Mouse (Mus musculus): ENCODE measurements around the gene Il16. TPM values are rescaled to one million over a fixed set of nuclear protein-coding genes. Genes with fewer than 3 reads are reported as not detected.

Il16 gene
- polyA plus RNA-seq, 1 experiment from 2014 or later = 9.8 TPM

DNA sequence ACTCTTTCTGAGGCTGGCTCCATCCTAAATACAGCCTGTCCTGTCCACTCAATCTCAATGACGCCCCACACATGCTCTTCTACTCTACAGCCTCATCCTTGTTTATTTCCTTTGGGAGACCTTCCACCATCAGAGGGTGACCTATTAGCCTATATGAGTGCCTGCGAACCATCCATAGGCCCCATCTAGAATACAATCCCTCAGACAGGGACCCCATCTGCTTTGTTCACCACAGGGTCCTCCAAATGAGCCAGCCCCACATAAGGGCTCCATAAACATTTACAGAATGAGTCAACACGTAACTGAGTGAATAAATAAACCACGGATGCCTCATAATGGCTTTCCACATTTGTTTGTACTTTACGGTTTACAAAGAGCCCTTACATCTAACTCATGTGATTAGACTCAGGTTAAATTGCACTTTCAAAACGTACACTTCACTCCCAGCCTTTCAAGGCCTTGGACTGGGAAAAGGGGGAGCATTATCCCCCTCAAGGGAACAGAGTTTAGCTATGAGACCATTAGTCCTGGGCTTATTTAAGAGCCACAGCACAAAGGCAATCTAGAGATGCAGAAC is 7.5 kb downstream of the Il16 start:
- Histone ChIP-seq H3K4me2 (ENCODE audit: low read depth, low read length) (no peak overlapping the region), H3K27me3 (ENCODE audit: insufficient read depth, low read length) (no peaks in the 10 kb centered on the region), H3K36me3 (replicated peaks; ENCODE audit: insufficient read depth, low read length) (no peaks in the 10 kb centered on the region), H3K9ac (replicated peaks) (no peak overlapping the region), H3K9me3 (ENCODE audit: low read length) (no peaks in the 10 kb centered on the region), H3K27ac (ENCODE audit: low read depth) (no peak overlapping the region), H3K4me1 (ENCODE audit: insufficient read depth) (no peaks in the 10 kb centered on the region), H3K4me3 (ENCODE audit: low read depth, low read length) (no peak overlapping the region)
- TF ChIP-seq EP300 (IDR thresholded peaks at IDR 0.05; ENCODE audit: low read depth) (no peak), CTCF (IDR thresholded peaks at IDR 0.05; ENCODE audit: low read depth) (no peak)
- ATAC-seq (no peak), DNase-seq (peak; percentile 2)
- WGBS (ENCODE audit: insufficient replicate concordance) = 54% methylated on average over 6 of the region's 6 CpGs

DNA sequence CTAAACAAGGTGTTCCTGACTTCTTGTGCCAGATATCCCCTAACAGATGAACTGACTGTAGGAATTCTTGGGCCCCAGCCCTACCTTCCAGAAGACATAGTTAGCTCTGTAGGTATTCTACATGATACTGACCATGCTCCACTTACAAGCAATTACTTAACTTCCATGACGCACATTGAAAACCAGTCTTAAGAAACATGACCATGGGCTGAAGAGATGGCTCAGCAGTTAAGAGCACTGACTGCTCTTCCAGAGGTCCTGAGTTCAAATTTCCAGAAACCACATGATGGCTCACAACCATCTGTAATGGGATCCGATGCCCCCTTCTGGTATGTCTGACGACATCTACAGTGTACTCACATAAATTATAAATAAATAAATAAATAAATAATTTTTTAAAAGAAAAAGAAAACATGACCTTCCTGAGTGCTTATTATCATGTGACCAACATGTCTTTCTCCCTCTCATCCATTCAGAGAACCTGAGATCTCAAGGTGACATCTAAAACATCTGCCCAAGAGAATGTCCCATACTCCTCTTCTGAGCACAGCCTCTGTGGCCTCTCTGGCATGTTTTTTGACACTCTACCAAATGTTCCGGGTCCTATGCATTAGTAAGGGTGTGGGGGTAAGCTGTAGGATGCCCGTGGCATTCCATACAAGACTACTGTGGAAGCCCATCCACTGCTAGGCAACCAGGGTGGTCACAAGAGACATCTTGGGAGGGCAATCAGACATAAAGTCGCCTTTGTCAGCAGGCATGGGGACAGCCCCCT is 9.0 kb downstream of the Il16 start:
- DNase-seq (peak; percentile 3), ATAC-seq (no peak)
- WGBS (ENCODE audit: insufficient replicate concordance) = 72% methylated on average over 6 of the region's 6 CpGs
- Histone ChIP-seq H3K27ac (ENCODE audit: low read depth) (no peak overlapping the region), H3K9me3 (ENCODE audit: low read length) (no peaks in the 10 kb centered on the region), H3K36me3 (replicated peaks; ENCODE audit: insufficient read depth, low read length) (no peaks in the 10 kb centered on the region), H3K4me2 (ENCODE audit: low read depth, low read length) (no peak overlapping the region), H3K4me1 (ENCODE audit: insufficient read depth) (no peaks in the 10 kb centered on the region), H3K4me3 (ENCODE audit: low read depth, low read length) (no peak overlapping the region), H3K27me3 (ENCODE audit: insufficient read depth, low read length) (no peaks in the 10 kb centered on the region), H3K9ac (replicated peaks) (no peak overlapping the region)
- TF ChIP-seq CTCF (IDR thresholded peaks at IDR 0.05; ENCODE audit: low read depth) = no peak

DNA sequence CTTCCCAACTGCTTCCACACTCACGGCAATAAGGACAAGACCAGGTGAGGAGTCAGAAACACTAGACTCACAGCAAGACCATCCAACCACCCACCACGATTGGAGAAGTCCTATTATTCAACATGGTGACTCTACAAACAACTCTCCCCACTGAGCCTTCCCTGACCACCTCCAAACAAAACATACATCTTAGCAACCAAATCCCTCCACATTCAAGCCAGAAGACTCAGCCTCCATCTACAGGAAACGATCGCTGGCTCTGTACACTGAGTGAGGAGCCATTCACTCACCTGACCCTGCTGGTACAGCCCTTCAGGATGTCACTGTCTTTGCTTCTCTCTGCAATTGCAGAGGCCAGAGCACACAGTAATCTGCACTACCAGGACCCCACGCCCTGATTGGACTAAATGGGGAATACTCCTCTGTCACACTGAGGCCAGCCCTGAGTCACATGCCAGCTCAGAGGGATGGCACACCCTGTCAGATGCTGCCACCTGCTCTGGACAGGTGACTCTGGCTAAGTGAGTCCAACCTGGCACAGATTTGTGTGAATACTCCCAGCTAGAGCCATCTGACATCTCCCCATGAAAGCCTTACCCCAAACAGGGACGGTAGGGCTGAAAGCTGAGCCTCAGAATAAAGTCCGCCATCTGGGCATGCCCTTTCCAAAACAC is 10.3 kb downstream of the Il16 start:
- no peak for TF ChIP-seq CTCF (IDR thresholded peaks at IDR 0.05; ENCODE audit: low read depth)
- H3K27me3 ChIP-seq (ENCODE audit: insufficient read depth, low read length) = no peaks in the 10 kb centered on the region
- H3K4me1 ChIP-seq (ENCODE audit: insufficient read depth) = no peaks in the 10 kb centered on the region
- ATAC-seq (no peak), DNase-seq (no peak)
- WGBS (ENCODE audit: insufficient replicate concordance) = 76% methylated on average over 7 of the region's 7 CpGs
- no peaks in the 10 kb centered on the region for H3K36me3 ChIP-seq (replicated peaks; ENCODE audit: insufficient read depth, low read length)
- H3K9me3 ChIP-seq (ENCODE audit: low read length) = no peaks in the 10 kb centered on the region
- H3K9ac ChIP-seq (replicated peaks) = no peak overlapping the region
- H3K4me2 ChIP-seq (ENCODE audit: low read depth, low read length) = no peak overlapping the region
- no peak overlapping the region for H3K4me3 ChIP-seq (ENCODE audit: low read depth, low read length)
- H3K27ac ChIP-seq (ENCODE audit: low read depth) = no peak overlapping the region

DNA sequence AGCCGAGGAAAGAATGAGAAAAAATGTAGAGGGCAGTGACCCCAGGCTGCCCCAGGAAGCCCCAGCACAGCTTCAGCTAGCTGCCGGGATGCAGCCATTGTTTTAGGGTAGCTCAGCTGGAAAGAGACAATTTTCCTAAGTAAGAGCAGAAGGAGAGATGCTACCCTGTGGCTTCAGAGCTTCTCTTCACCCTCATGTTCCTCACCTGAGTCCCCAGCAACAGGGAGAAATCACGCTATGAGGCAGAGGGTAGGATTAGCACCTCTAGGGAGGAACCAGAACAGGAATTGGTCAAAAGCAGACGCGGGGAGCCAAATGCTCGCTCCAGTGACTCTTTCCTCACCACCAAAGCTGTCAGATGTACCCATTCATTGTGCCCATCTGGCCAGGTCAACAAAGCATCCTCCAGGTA is 10.8 kb downstream of the Il16 start:
- H3K36me3 ChIP-seq (replicated peaks; ENCODE audit: insufficient read depth, low read length) = no peaks in the 10 kb centered on the region
- H3K27ac ChIP-seq (ENCODE audit: low read depth) = no peak overlapping the region
- no peaks in the 10 kb centered on the region for H3K4me1 ChIP-seq (ENCODE audit: insufficient read depth)
- H3K9me3 ChIP-seq (ENCODE audit: low read length) = no peaks in the 10 kb centered on the region
- DNase-seq = no peak
- no peak overlapping the region for H3K4me3 ChIP-seq (ENCODE audit: low read depth, low read length)
- no peak overlapping the region for H3K9ac ChIP-seq (replicated peaks)
- TF ChIP-seq CTCF (IDR thresholded peaks at IDR 0.05; ENCODE audit: low read depth) (no peak), EP300 (IDR thresholded peaks at IDR 0.05; ENCODE audit: low read depth) (no peak)
- ATAC-seq = no peak
- H3K27me3 ChIP-seq (ENCODE audit: insufficient read depth, low read length) = no peaks in the 10 kb centered on the region
- no peak overlapping the region for H3K4me2 ChIP-seq (ENCODE audit: low read depth, low read length)
- 77% methylated on average over 6 of the region's 6 CpGs for WGBS (ENCODE audit: insufficient replicate concordance)

DNA sequence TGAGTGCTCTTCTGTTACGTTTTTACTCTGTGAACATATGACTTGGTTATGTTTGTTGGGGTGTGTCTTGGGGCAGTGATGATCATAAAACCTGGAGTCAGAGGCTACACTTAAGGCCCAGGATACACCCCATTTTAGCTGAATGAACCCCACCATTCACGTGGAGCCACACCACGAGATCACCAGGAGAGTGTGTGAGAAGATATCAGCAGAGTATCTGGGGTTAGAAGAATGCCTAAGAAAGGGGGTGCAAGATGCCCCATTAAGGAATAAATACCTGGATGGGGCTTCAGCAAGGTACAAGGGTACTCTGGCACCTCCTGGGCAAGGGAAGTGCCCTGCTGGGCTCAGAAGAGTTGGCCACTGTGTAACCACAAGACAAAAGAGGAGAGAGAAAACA is 11.3 kb downstream of the Il16 start:
- Histone ChIP-seq H3K4me1 (ENCODE audit: insufficient read depth) (no peaks in the 10 kb centered on the region), H3K9me3 (ENCODE audit: low read length) (no peaks in the 10 kb centered on the region), H3K4me3 (ENCODE audit: low read depth, low read length) (no peak overlapping the region), H3K4me2 (ENCODE audit: low read depth, low read length) (no peak overlapping the region), H3K27ac (ENCODE audit: low read depth) (no peak overlapping the region), H3K9ac (replicated peaks) (no peak overlapping the region), H3K27me3 (ENCODE audit: insufficient read depth, low read length) (no peaks in the 10 kb centered on the region), H3K36me3 (replicated peaks; ENCODE audit: insufficient read depth, low read length) (no peaks in the 10 kb centered on the region)
- no peak for TF ChIP-seq EP300 (IDR thresholded peaks at IDR 0.05; ENCODE audit: low read depth)
- no peak for TF ChIP-seq CTCF (IDR thresholded peaks at IDR 0.05; ENCODE audit: low read depth)
- peak; percentile 2 for DNase-seq
- ATAC-seq = no peak
- 79% methylated on average over 3 of the region's 3 CpGs for WGBS (ENCODE audit: insufficient replicate concordance)

DNA sequence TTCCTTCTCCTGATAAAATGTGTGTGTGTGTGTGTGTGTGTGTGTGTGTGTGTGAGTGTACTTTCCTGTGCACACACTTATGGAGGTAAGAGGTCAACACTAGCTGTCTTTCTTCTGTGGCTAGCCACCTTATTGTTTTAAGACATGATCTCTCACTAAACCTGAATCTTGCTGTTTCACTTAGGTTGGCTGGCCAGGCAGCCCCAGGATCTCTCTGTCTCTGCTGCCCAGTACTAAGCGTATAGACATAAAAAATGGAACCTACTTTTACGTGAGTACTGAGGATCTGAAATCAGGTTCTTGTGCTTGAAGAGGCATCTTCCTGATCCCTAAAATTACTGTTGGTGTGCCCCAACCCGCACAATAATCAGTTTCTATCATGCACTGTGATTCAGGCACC is 12.7 kb downstream of the Il16 start:
- no peak overlapping the region for H3K4me3 ChIP-seq (ENCODE audit: low read depth, low read length)
- WGBS (ENCODE audit: insufficient replicate concordance) = 75% methylated on average over 3 of the region's 3 CpGs
- H3K27me3 ChIP-seq (ENCODE audit: insufficient read depth, low read length) = no peaks in the 10 kb centered on the region
- DNase-seq (peak; percentile 2), ATAC-seq (no peak)
- no peak overlapping the region for H3K4me2 ChIP-seq (ENCODE audit: low read depth, low read length)
- no peak for TF ChIP-seq EP300 (IDR thresholded peaks at IDR 0.05; ENCODE audit: low read depth)
- no peak for TF ChIP-seq CTCF (IDR thresholded peaks at IDR 0.05; ENCODE audit: low read depth)
- H3K9ac ChIP-seq (replicated peaks) = no peak overlapping the region
- no peaks in the 10 kb centered on the region for H3K9me3 ChIP-seq (ENCODE audit: low read length)
- H3K36me3 ChIP-seq (replicated peaks; ENCODE audit: insufficient read depth, low read length) = no peaks in the 10 kb centered on the region
- no peak overlapping the region for H3K27ac ChIP-seq (ENCODE audit: low read depth)
- H3K4me1 ChIP-seq (ENCODE audit: insufficient read depth) = no peaks in the 10 kb centered on the region
